Comparison of ENCODE assay signal across 8 mouse cellular contexts in the genomic region with DNA sequence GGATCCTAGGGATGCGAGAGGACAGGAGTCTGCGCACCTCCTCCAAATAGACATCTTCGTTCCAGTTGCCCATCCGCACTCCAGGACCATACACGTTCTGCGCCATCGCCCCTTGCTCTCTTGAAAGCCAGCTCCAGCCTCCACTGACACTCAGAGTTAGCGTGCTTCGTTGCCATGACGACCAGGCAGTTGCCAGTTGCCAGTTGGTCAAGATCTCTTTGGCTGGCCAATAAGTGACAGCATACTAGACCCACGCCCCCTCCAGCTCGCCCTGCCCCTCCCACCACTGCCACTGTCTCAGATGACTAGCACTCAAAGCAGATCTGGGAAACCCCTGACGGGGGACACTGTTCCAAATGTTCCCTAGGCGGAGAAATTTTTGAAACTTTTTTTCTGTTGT. TPM values are rescaled to one million over a fixed set of nuclear protein-coding genes. Genes with fewer than 3 reads are reported as not detected.
DNase-seq lines count a peak whose midpoint lies in the region; ATAC-seq and TF ChIP-seq lines count a peak whose summit lies in the region.

A gene (minus strand): TSS at position 176 of the 400 bp plus-strand sequence.

- TF ChIP-seq CTCF in layer of hippocampus, adult 2 months (conservative IDR thresholded peaks at IDR 0.05) = no peak
- TF ChIP-seq CTCF in brain, embryonic 14.5 days (IDR thresholded peaks at IDR 0.05; ENCODE audit: borderline replicate concordance, extremely low read depth, insufficient read depth, insufficient read length) = no peak

- H3K4me1 ChIP-seq in liver, embryonic 13.5 days (replicated peaks) = no peaks in the 10 kb centered on the region
- no peaks in the 10 kb centered on the region for H3K4me1 ChIP-seq in neural tube, embryonic 11.5 days (ENCODE audit: control insufficient read depth, insufficient read depth, low read length)

- TF ChIP-seq POLR2A in brain, embryonic 14.5 days (IDR thresholded peaks at IDR 0.05; ENCODE audit: borderline replicate concordance, extremely low read depth, insufficient read depth, insufficient read length, poor library complexity, severe bottlenecking) = no peak

- H3K4me2 ChIP-seq in liver, embryonic 13.5 days = no peak within 1 kb of the TSS
- peak within 1 kb of the TSS; percentile 24; the same call in 1 of the 2 replicates for H3K4me2 ChIP-seq in neural tube, embryonic 11.5 days (ENCODE audit: low read depth)

- H3K9ac ChIP-seq in liver, embryonic 13.5 days = no peak within 1 kb of the TSS
- no peak within 1 kb of the TSS for H3K9ac ChIP-seq in neural tube, embryonic 11.5 days (ENCODE audit: low read length)

- ATAC-seq in liver, embryonic 13.5 days (ENCODE audit: low read depth) = peak; percentile 36; the same call in 1 of the 2 replicates
- peak; percentile 98 for ATAC-seq in neural tube, embryonic 11.5 days (ENCODE audit: insufficient read depth, low FRiP score, low TSS enrichment)

- H3K9me3 ChIP-seq in liver, embryonic 13.5 days (replicated peaks) = no peaks in the 10 kb centered on the region
- no peaks in the 10 kb centered on the region for H3K9me3 ChIP-seq in neural tube, embryonic 11.5 days (ENCODE audit: control insufficient read depth, low read length)

- no peak within 1 kb of the TSS for H3K4me3 ChIP-seq in layer of hippocampus, adult 2 months
- H3K4me3 ChIP-seq in liver, embryonic 13.5 days (replicated peaks) = no peak within 1 kb of the TSS
- H3K4me3 ChIP-seq in neural tube, embryonic 11.5 days (ENCODE audit: low read depth, low read length) = no peak within 1 kb of the TSS

- no peak for DNase-seq in layer of hippocampus, adult 2 months (ENCODE audit: low spot score in 2 of 2)
- DNase-seq in layer of hippocampus, postnatal 25 days (ENCODE audit: extremely low spot score in 1 of 2, low spot score in 1 of 2) = no peak
- peak; percentile 92 for DNase-seq in brain, embryonic 14.5 days (ENCODE audit: low read depth)
- DNase-seq in heart, postnatal 4 days = peak; percentile 61
- DNase-seq in liver, embryonic 13.5 days = peak; percentile 22
- peak; percentile 88 for DNase-seq in neural tube, embryonic 11.5 days (ENCODE audit: low spot score)
- no peak for DNase-seq in spleen, postnatal 14 days (ENCODE audit: low spot score in 2 of 2)
- no peak for DNase-seq in frontal cortex, postnatal 25 days (ENCODE audit: low spot score in 2 of 2)

- H3K27me3 ChIP-seq in liver, embryonic 13.5 days = no peaks in the 10 kb centered on the region
- no peaks in the 10 kb centered on the region for H3K27me3 ChIP-seq in neural tube, embryonic 11.5 days (ENCODE audit: control insufficient read depth, insufficient read depth, low read length)

- H3K27ac ChIP-seq in layer of hippocampus, adult 2 months = peak within 1 kb of the TSS; percentile 75; the same call in 1 of the 2 replicates
- no peak within 1 kb of the TSS for H3K27ac ChIP-seq in liver, embryonic 13.5 days
- no peak within 1 kb of the TSS for H3K27ac ChIP-seq in neural tube, embryonic 11.5 days (ENCODE audit: low read depth, low read length)

- no peaks in the 10 kb centered on the region for H3K36me3 ChIP-seq in liver, embryonic 13.5 days
- no peaks in the 10 kb centered on the region for H3K36me3 ChIP-seq in neural tube, embryonic 11.5 days (ENCODE audit: control insufficient read depth, insufficient read depth, low read length)

- WGBS in liver, embryonic 13.5 days (ENCODE audit: insufficient replicate concordance) = 15% methylated on average over 14 of the region's 14 CpGs
- 4% methylated on average over 14 of the region's 14 CpGs for WGBS in neural tube, embryonic 11.5 days

RNA-seq across cellular contexts. Expression of the gene that starts here (rescaled TPM):
- 1 to 10 TPM; 1.3 to 2.5 TPM for total RNA-seq in layer of hippocampus, adult 2 months (2021)
- total RNA-seq in layer of hippocampus, postnatal 25 days (2021) = under 1 TPM; 0.86 to 0.87 TPM
- 0.45 and 0.52 TPM in 2 replicates for polyA plus RNA-seq in brain, embryonic 14.5 days (2012; rRNA removed)
- total RNA-seq in heart, postnatal 4 days (2021) = under 1 TPM; 0.52 to 0.65 TPM
- not detected in 2 replicates for polyA plus RNA-seq in liver, embryonic 13.5 days (2015; fragmentation: Nextera tagmentation; extraction: Ambion mirVana)
- not detected in 2 replicates for polyA plus RNA-seq in neural tube, embryonic 11.5 days (2014; fragmentation: Nextera tagmentation; extraction: Ambion mirVana)

Comparison
In these comparisons a context has a peak if more than half of its experiments do, and no peak if none do; other contexts are left out.
1. Peak in DNase-seq in brain, embryonic 14.5 days; RNA of the gene not detected or under 1 TPM.
2. Peak in DNase-seq in heart, postnatal 4 days; RNA of the gene not detected or under 1 TPM.
3. Peak in DNase-seq and ATAC-seq in liver, embryonic 13.5 days; RNA of the gene not detected or under 1 TPM.
4. Peak in DNase-seq, ATAC-seq and H3K4me2 ChIP-seq in neural tube, embryonic 11.5 days; RNA of the gene not detected or under 1 TPM.